Mouse (Mus musculus): Measurements from ENCODE around the gene Coa5. TPM values are rescaled to one million over a fixed set of nuclear protein-coding genes. Genes with fewer than 3 reads are reported as not detected.

The Coa5 gene
- polyA plus RNA-seq, 1 experiment = 41.3 TPM

DNA sequence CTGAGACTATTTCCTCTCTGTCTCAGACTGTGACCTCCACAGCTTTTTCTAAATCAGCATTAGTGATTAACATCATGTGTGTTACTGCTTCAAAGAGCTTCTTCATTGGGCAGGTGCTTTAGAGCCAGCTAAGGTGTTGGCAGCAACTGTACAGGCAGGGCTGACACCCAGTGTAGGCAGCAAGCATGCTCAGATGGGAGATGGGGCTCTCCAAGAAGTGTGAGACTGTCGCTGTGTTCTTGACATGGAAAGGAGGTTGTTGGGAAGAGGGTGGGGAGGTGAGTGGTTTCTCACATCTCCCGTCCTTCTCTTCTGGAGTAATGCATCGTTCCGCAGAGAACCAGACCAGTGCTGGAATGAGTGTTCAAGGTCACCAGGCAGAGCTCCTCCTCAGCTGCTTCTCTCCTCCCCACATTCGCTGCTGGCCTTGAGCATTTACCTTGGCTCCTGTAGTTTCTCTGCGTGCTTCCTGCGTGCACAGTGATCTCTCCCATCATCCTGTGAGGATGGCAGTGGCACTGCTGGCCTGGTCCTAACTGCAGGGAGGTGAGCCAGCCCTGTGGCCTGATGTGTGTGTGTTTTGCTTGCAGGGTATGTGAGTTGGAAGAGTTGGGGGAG, 61.0 kb downstream of the Coa5 start:
- H3K36me3 ChIP-seq (ENCODE audit: control insufficient read depth, insufficient read depth) = no peaks in the 10 kb centered on the region
- no peak for TF ChIP-seq POLR2AphosphoS2 (IDR thresholded peaks at IDR 0.05; ENCODE audit: insufficient read length, low read depth)
- TF ChIP-seq MYOG (IDR thresholded peaks at IDR 0.05; ENCODE audit: control insufficient read depth in 1 of 3, insufficient read depth in 1 of 3, insufficient read length in 2 of 3, low read depth in 2 of 3) = no peak
- no peak for TF ChIP-seq CEBPB (IDR thresholded peaks at IDR 0.05; ENCODE audit: insufficient read depth, poor library complexity, severe bottlenecking)
- TF ChIP-seq MAX (IDR thresholded peaks at IDR 0.05; ENCODE audit: low read depth) = no peak
- TF ChIP-seq SRF (IDR thresholded peaks at IDR 0.05; ENCODE audit: control insufficient read depth, insufficient read length, low read depth) = no peak
- no peak for TF ChIP-seq POLR2A (IDR thresholded peaks at IDR 0.05; ENCODE audit: insufficient read length, low read depth)
- TF ChIP-seq TCF12 (IDR thresholded peaks at IDR 0.05; ENCODE audit: insufficient read depth, poor library complexity, severe bottlenecking) = no peak
- no peak for TF ChIP-seq MYOD1 (IDR thresholded peaks at IDR 0.05; ENCODE audit: control insufficient read depth in 1 of 3, insufficient read length in 2 of 3, low read depth in 2 of 3)
- no peak for TF ChIP-seq E2F4 (IDR thresholded peaks at IDR 0.05; ENCODE audit: insufficient read depth)
- no peak for TF ChIP-seq REST (IDR thresholded peaks at IDR 0.05; ENCODE audit: insufficient read depth, insufficient read length)
- no peak for TF ChIP-seq TCF3 (IDR thresholded peaks at IDR 0.05; ENCODE audit: insufficient read length, low read depth)
- TF ChIP-seq USF1 (IDR thresholded peaks at IDR 0.05; ENCODE audit: low read depth) = no peak
- H3K79me2 ChIP-seq (ENCODE audit: control insufficient read depth, insufficient read depth) = no peaks in the 10 kb centered on the region
- H3K27me3 ChIP-seq (ENCODE audit: control insufficient read depth, insufficient read depth, insufficient read length) = no peaks in the 10 kb centered on the region
- H3K4me2 ChIP-seq (ENCODE audit: low read depth) = no peak overlapping the region
- H3K4me3 ChIP-seq = no peak overlapping the region
- H3ac ChIP-seq (ENCODE audit: control insufficient read depth, insufficient read length) = no peak overlapping the region

- Histone ChIP-seq H3K4me2 (ENCODE audit: low read depth) (no peak overlapping the region), H3K79me2 (ENCODE audit: control insufficient read depth, insufficient read depth) (no peaks in the 10 kb centered on the region), H3ac (ENCODE audit: control insufficient read depth, insufficient read length) (no peak overlapping the region), H3K36me3 (ENCODE audit: control insufficient read depth, insufficient read depth) (no peaks in the 10 kb centered on the region), H3K4me3 (no peak overlapping the region), H3K27me3 (ENCODE audit: control insufficient read depth, insufficient read depth, insufficient read length) (no peaks in the 10 kb centered on the region)
- TF ChIP-seq CEBPB (IDR thresholded peaks at IDR 0.05; ENCODE audit: insufficient read depth, poor library complexity, severe bottlenecking) (no peak), POLR2AphosphoS2 (IDR thresholded peaks at IDR 0.05; ENCODE audit: insufficient read length, low read depth) (no peak), SRF (IDR thresholded peaks at IDR 0.05; ENCODE audit: control insufficient read depth, insufficient read length, low read depth) (no peak), TCF12 (IDR thresholded peaks at IDR 0.05; ENCODE audit: insufficient read depth, poor library complexity, severe bottlenecking) (no peak), POLR2A (IDR thresholded peaks at IDR 0.05; ENCODE audit: insufficient read length, low read depth) (no peak), MYOD1 (IDR thresholded peaks at IDR 0.05; ENCODE audit: control insufficient read depth in 1 of 3, insufficient read length in 2 of 3, low read depth in 2 of 3) (no peak), USF1 (IDR thresholded peaks at IDR 0.05; ENCODE audit: low read depth) (no peak), REST (IDR thresholded peaks at IDR 0.05; ENCODE audit: insufficient read depth, insufficient read length) (no peak), MYOG (IDR thresholded peaks at IDR 0.05; ENCODE audit: control insufficient read depth in 1 of 3, insufficient read depth in 1 of 3, insufficient read length in 2 of 3, low read depth in 2 of 3) (no peak), E2F4 (IDR thresholded peaks at IDR 0.05; ENCODE audit: insufficient read depth) (no peak), MAX (IDR thresholded peaks at IDR 0.05; ENCODE audit: low read depth) (no peak)
Measured at GRCm38 (mm10) chr1:37368125-37368524, 61.8 kb downstream of the Coa5 start.

Other genes starting within 250 kb of the Coa5 start
- not detected for gene Cnga3, start 215.7 kb downstream of the Coa5 start, polyA plus RNA-seq (2012; fragmentation: generic; extraction: Trizol)
- 4.9 TPM for gene Inpp4a, start 130.2 kb downstream of the Coa5 start, polyA plus RNA-seq (2012; fragmentation: generic; extraction: Trizol)
- 33.1 TPM for gene Unc50, start within 50 bp of the Coa5 start, polyA plus RNA-seq (2012; fragmentation: generic; extraction: Trizol)
- 0.01 TPM for gene Mgat4a, start 110.9 kb upstream of the Coa5 start, polyA plus RNA-seq (2012; fragmentation: generic; extraction: Trizol)